Mouse (Mus musculus) ES-E14 (cell line): ENCODE measurements around the gene Gm5795. TPM values are rescaled to one million over a fixed set of nuclear protein-coding genes. Genes with fewer than 3 reads are reported as not detected.
"Not testable (repeated sequence)": the region's sequence is repeated elsewhere in the genome, so short reads cannot be mapped to it uniquely, and the experiment has no call there.

Experiments used
- DNase-seq: peaks from one replicate; pipeline ENCODE4 v3.0.0-alpha.2; 2013; ENCODE audit warnings: low read depth, low spot score
- H3K27ac ChIP-seq: 2 replicates; pipeline ENCODE4 v1.5.1; 2012; ENCODE audit warnings: low read depth, mild to moderate bottlenecking, low read length, moderate library complexity, mixed read lengths; ENCODE audit not compliant: poor library complexity, insufficient read depth, severe bottlenecking
- H3K36me3 ChIP-seq: 2 replicates; pipeline ENCODE4 v1.6.1; 2012; ENCODE audit warnings: mild to moderate bottlenecking, low read length, moderate library complexity, mixed read lengths; ENCODE audit not compliant: control insufficient read depth, poor library complexity, insufficient read depth, severe bottlenecking
- H3K4me1 ChIP-seq, 2 experiments: fragments of 150-350 bp in 1 of 2; sonication (generic) in 1 of 2; 2 replicates each; pipeline ENCODE4 v1.6.1; 2012; ENCODE audit warnings: low read length in 2 of 2, mild to moderate bottlenecking in 1 of 2, mixed read lengths in 1 of 2; ENCODE audit not compliant: control insufficient read depth in 2 of 2, insufficient read depth in 2 of 2, poor library complexity in 1 of 2
- H3K4me3 ChIP-seq, 2 experiments: fragments of 150-350 bp in 1 of 2; sonication (generic) in 1 of 2; 2 replicates each; pipeline ENCODE4 v1.5.1; 2012; ENCODE audit warnings: low read length in 2 of 2, low read depth in 1 of 2, mild to moderate bottlenecking in 1 of 2, mixed read lengths in 1 of 2; ENCODE audit not compliant: insufficient read depth in 1 of 2, poor library complexity in 1 of 2, severe bottlenecking in 1 of 2
- H3K9ac ChIP-seq: 2 replicates; pipeline ENCODE4 v1.6.1; 2012; ENCODE audit warnings: low read depth, mild to moderate bottlenecking, low read length, mixed read lengths; ENCODE audit not compliant: poor library complexity, insufficient read depth, severe bottlenecking
- H3K9me3 ChIP-seq: fragments of 150-350 bp; sonication (generic); 2 replicates; pipeline ENCODE4 v1.6.1; 2012; ENCODE audit warnings: low read depth, mild to moderate bottlenecking, low read length; ENCODE audit not compliant: control insufficient read depth, insufficient read depth
- in situ Hi-C, 2 experiments: fragments of 600-800 bp; cut with MboI; formaldehyde crosslinking; loops; one replicate each; pipeline ENCODE4 v1.15.1; 2025; ENCODE audit warnings: low sequenced_read_pairs in 2 of 2, inconsistent platforms in 1 of 2; ENCODE audit not compliant: unreplicated experiment in 2 of 2
- total RNA-seq: library from RNA; depleted of rRNA; stranded (reverse); fragments of 300-350 nt; gene quantifications from 2 replicates; pipeline ENCODE4 v1.2.3, GENCODE M21; 2012; rRNA removed

Gene Gm5795
- 0.63 TPM in 1 of 2 replicates, not detected in the other for total RNA-seq

DNA sequence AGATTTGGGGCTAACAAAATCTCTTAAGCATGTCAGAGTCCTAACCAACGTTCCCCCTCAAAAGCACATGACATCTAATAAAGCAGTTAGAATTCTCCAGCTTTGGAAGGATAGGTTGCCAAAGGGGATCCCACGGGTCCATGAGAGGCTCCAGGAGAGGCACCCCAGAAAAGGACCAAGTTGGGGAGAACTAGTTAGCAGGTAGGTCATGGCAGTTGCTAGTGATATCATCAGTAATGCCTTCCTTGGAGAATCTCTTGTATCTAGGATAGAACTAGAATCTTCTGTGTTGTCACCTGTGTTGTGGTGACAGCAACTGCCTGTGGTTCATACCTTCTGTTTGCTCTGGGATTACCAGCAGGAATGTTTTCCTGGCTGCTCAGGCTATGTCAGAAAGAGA, at the start of gene Gm5795:
Gene Gm5795 (plus strand): TSS at position 301 of the 400 bp plus-strand sequence.
- H3K9ac ChIP-seq, DNase-seq, in situ Hi-C loops, H3K4me3 ChIP-seq, H3K36me3 ChIP-seq, H3K4me1 ChIP-seq, H3K9me3 ChIP-seq, H3K27ac ChIP-seq: not testable (repeated sequence)

DNA sequence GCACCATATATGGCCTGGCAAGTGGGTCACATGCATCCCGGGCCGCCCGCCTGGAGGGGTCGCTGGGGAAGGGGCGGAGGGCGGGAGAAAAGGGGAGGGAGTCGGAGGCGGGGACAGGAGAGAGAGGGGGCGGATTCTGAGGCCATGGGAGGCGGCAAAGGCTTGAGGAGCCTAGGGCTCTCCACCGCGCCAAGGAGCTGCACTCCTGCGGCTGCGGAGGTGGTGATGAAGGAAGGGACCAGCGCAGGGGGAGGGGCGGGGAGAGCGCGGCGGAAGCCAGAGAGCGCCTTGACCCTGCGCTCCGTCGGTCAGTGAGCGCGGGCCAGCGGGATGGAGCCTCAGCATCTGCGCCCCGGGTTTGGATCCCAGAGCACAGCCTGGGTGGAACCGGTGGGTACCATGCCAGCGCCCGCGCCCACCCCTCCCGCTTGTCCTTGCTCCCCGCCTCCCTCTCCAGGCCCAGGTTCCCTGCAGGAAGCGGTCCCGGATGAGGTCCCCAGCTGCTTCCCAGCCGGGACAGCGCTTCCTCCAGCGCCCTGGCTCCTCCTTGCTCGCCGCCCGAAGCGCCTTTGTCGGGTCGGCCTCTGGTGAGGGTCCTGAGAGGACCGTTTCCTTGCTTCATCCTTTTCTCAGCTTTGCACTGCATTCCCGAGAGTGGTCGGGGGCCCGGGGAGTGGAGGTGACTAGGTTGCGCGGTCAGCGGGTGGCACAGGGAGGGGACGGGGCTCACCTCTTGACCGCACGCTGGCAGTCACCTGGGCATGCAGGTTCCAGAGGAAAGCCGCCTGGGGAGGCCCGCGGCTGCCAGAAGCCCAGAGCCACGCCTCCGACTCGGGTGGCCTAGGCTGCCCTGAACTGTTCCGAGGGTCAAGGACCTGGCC, 20.5 kb downstream of the Gm5795 start, which contains the start of gene D830030K20Rik:
Gene D830030K20Rik (plus strand): TSS at position 217 of the 881 bp plus-strand sequence.
- DNase-seq, H3K9me3 ChIP-seq, H3K27ac ChIP-seq, H3K36me3 ChIP-seq, in situ Hi-C loops, H3K4me1 ChIP-seq, H3K9ac ChIP-seq: not testable (repeated sequence)
- H3K4me3 ChIP-seq = peak within 1 kb of the TSS in 1 of 2 experiments; percentile 25; a peak in 1 of 4 replicates

DNA sequence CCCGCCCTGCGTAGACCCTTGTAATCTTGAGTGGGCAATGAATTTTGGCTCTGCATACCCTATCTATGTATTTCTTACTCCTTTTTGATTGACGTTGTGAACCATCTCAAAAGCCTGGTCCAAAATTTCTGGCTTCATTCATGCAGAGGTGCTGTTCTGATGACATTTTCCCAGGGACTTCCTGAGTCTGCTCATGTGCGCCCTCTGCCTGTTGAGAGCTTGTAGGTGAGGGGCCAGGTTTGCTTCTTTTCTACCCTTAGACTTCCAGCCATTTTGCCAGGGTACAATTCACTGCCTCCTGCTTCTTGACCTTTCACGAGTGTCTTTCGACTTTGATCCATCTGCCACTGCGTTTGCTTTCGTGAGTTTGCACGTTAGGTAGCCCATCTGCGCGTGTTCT, 21.3 kb downstream of the Gm5795 start:
- in situ Hi-C loops, H3K9ac ChIP-seq, H3K4me3 ChIP-seq, DNase-seq, H3K4me1 ChIP-seq, H3K9me3 ChIP-seq, H3K27ac ChIP-seq, H3K36me3 ChIP-seq: not testable (repeated sequence)

Other genes with a start within 250 kb of the Gm5795 start
- not detected in 2 replicates for gene Gm2888, start 158.3 kb upstream of the Gm5795 start, total RNA-seq
- 2.4 and 3.8 TPM in 2 replicates for gene Gm2897, start 139.0 kb upstream of the Gm5795 start, total RNA-seq
- gene Gm10340, start 54.3 kb upstream of the Gm5795 start, total RNA-seq = 0.26 and 0.49 TPM in 2 replicates
- 8.0 and 9.5 TPM in 2 replicates for gene D830030K20Rik, start 20.2 kb downstream of the Gm5795 start, total RNA-seq
- gene Gm2956, start 144.4 kb downstream of the Gm5795 start, total RNA-seq = 0.31 TPM in 1 of 2 replicates, not detected in the other
- 0.63 TPM in 1 of 2 replicates, not detected in the other for gene Gm10413, start 206.8 kb downstream of the Gm5795 start, total RNA-seq
- 2.5 TPM in 1 of 2 replicates, not detected in the other for gene Gm10409, start 224.4 kb downstream of the Gm5795 start, total RNA-seq
- not detected in 2 replicates for gene Gm3005, start 239.8 kb downstream of the Gm5795 start, total RNA-seq